Mouse (Mus musculus) spleen, adult 2 months (tissue): ENCODE data around the gene Rarres1. TPM values are rescaled to one million over a fixed set of nuclear protein-coding genes. Genes with fewer than 3 reads are reported as not detected.
A peak's percentile ranks its signal among the peaks of the same experiment; 100 is the strongest.

Experiments
- DNase-seq, 2 experiments: peaks; one replicate each; pipeline versions ENCODE4 v3.0.0 to v3.0.0-alpha.2; 2012 to 2021; ENCODE audit warnings: low spot score in 2 of 2, low read depth in 1 of 2
- H3K27ac ChIP-seq: fragments of 200-500 bp; 2 replicates; pipeline ENCODE4 v1.5.1; 2012; ENCODE audit warnings: low read length, inconsistent platforms; ENCODE audit not compliant: insufficient read depth
- H3K27me3 ChIP-seq: fragments of 200-500 bp; 2 replicates; pipeline ENCODE4 v1.6.1; 2012; ENCODE audit warnings: mild to moderate bottlenecking, moderate library complexity, low read length, inconsistent platforms; ENCODE audit not compliant: control insufficient read depth, insufficient read depth
- H3K36me3 ChIP-seq: fragments of 200-500 bp; 2 replicates; pipeline ENCODE4 v1.6.1; 2012; ENCODE audit warnings: mild to moderate bottlenecking, low read length, inconsistent platforms; ENCODE audit not compliant: control insufficient read depth, insufficient read depth
- H3K4me1 ChIP-seq: fragments of 200-500 bp; 2 replicates; pipeline ENCODE4 v1.6.1; 2011; ENCODE audit warnings: inconsistent platforms; ENCODE audit not compliant: control insufficient read depth, insufficient read depth, insufficient read length
- H3K4me3 ChIP-seq: fragments of 200-500 bp; 2 replicates; pipeline ENCODE4 v1.5.1; 2011; ENCODE audit warnings: mild to moderate bottlenecking, inconsistent platforms; ENCODE audit not compliant: insufficient read depth, insufficient read length; ENCODE audit errors: extremely low read depth
- CTCF ChIP-seq: fragments of 200-500 bp; IDR thresholded peaks from 2 replicates; pipeline ENCODE4 v1.5.1; 2011; ENCODE audit warnings: mild to moderate bottlenecking, inconsistent platforms; ENCODE audit not compliant: insufficient read depth, insufficient read length, insufficient replicate concordance; ENCODE audit errors: extremely low read depth
- POLR2A ChIP-seq: fragments of 200-500 bp; IDR thresholded peaks from 2 replicates; pipeline ENCODE4 v1.6.1; 2011; ENCODE audit warnings: low read depth, low read length, inconsistent platforms
- WGBS: fragments of 180-500 bp; shearing (Covaris S2); methylation state at CpG from one replicate; pipeline ENCODE4 v1.1.7; 2018; 5-methylcytosine and 5-hydroxymethylcytosine counted together
- polyA plus RNA-seq: library from polyadenylated mRNA; depleted of rRNA; stranded (reverse); fragments of >200 nt; gene quantifications from 2 replicates; pipeline ENCODE4 v1.2.3, GENCODE M21; 2012

Rarres1 gene
- polyA plus RNA-seq, 1 experiment: 0.68 TPM

GRCm38 (mm10) chr3:67496310-67496709 is 19.0 kb downstream of the Rarres1 start:
- H3K36me3 ChIP-seq: no peaks in the 10 kb centered on the region
- H3K4me3 ChIP-seq: no peak overlapping the region
- no peaks in the 10 kb centered on the region for H3K27me3 ChIP-seq
- H3K4me1 ChIP-seq: peaks cover 3% of the 10 kb centered on the region; the same call in 1 of the 2 replicates
- TF ChIP-seq POLR2A (no peak), CTCF (no peak)
- WGBS: 40% methylated on average over 10 of the region's 10 CpGs
- DNase-seq: peak in 1 of 2 experiments; percentile 26
- H3K27ac ChIP-seq: no peak overlapping the region

GRCm38 (mm10) chr3:67493132-67493531 is 22.2 kb downstream of the Rarres1 start:
- Histone ChIP-seq H3K36me3 (no peaks in the 10 kb centered on the region), H3K27me3 (no peaks in the 10 kb centered on the region), H3K4me3 (no peak overlapping the region), H3K4me1 (peaks cover 3% of the 10 kb centered on the region; the same call in 1 of the 2 replicates), H3K27ac (no peak overlapping the region)
- 72% methylated on average over 8 of the region's 8 CpGs for WGBS
- no peak for DNase-seq
- TF ChIP-seq POLR2A (no peak), CTCF (no peak)

GRCm38 (mm10) chr3:67492086-67492869 is 23.0 kb downstream of the Rarres1 start:
- no peaks in the 10 kb centered on the region for H3K27me3 ChIP-seq
- H3K27ac ChIP-seq: no peak overlapping the region
- DNase-seq: no peak
- no peak overlapping the region for H3K4me3 ChIP-seq
- 86% methylated on average over 8 of the region's 8 CpGs for WGBS
- TF ChIP-seq CTCF (no peak), POLR2A (no peak)
- peaks cover 3% of the 10 kb centered on the region; the same call in 1 of the 2 replicates for H3K4me1 ChIP-seq
- H3K36me3 ChIP-seq: no peaks in the 10 kb centered on the region

GRCm38 (mm10) chr3:67490156-67490555 is 25.2 kb downstream of the Rarres1 start:
- no peak for DNase-seq
- WGBS: 64% methylated on average over 4 of the region's 4 CpGs
- H3K4me1 ChIP-seq: peaks cover 3% of the 10 kb centered on the region; the same call in 1 of the 2 replicates
- H3K27me3 ChIP-seq: no peaks in the 10 kb centered on the region
- TF ChIP-seq CTCF (no peak), POLR2A (no peak)
- H3K4me3 ChIP-seq: no peak overlapping the region
- H3K27ac ChIP-seq: no peak overlapping the region
- no peaks in the 10 kb centered on the region for H3K36me3 ChIP-seq

- TF ChIP-seq CTCF (no peak), POLR2A (no peak)
Observed at GRCm38 (mm10) chr3:67485233-67485632, 30.1 kb downstream of the Rarres1 start.

GRCm38 (mm10) chr3:67482400-67482799 is 32.9 kb downstream of the Rarres1 start:
- TF ChIP-seq CTCF (no peak), POLR2A (no peak)
- Histone ChIP-seq H3K36me3 (no peaks in the 10 kb centered on the region; the same call in 1 of the 2 replicates), H3K27ac (no peak overlapping the region), H3K4me3 (no peak overlapping the region), H3K27me3 (no peaks in the 10 kb centered on the region), H3K4me1 (no peaks in the 10 kb centered on the region)
- WGBS: 92% methylated on average over 10 of the region's 10 CpGs
- DNase-seq: no peak

More at GRCm38 (mm10) chr3:67485233-67485632, 30.1 kb downstream of the Rarres1 start:
- no peak overlapping the region for H3K4me3 ChIP-seq
- H3K27ac ChIP-seq: no peak overlapping the region
- 90% methylated on average over 2 of the region's 2 CpGs for WGBS
- no peaks in the 10 kb centered on the region for H3K4me1 ChIP-seq
- no peaks in the 10 kb centered on the region for H3K36me3 ChIP-seq
- no peaks in the 10 kb centered on the region for H3K27me3 ChIP-seq
- DNase-seq: no peak

GRCm38 (mm10) chr3:67479806-67480205 is 35.5 kb downstream of the Rarres1 start:
- TF ChIP-seq POLR2A (no peak), CTCF (no peak)
- peaks cover 8% of the 10 kb centered on the region for H3K36me3 ChIP-seq
- no peak for DNase-seq

More at GRCm38 (mm10) chr3:67479806-67480205, 35.5 kb downstream of the Rarres1 start:
- 93% methylated on average over 11 of the region's 11 CpGs for WGBS
- Histone ChIP-seq H3K27ac (no peak overlapping the region), H3K27me3 (no peaks in the 10 kb centered on the region), H3K4me1 (no peaks in the 10 kb centered on the region), H3K4me3 (no peak overlapping the region)
